Mouse (Mus musculus) regulatory T cell (primary cell): ENCODE measurements at regions not wholly inside any gene's neighbourhood (a gene's known extent, or its start where the extent isn't known, plus 50 kb on each side); places are given as distances from the start of the nearest gene placed in this dataset.

Experiments
- in situ Hi-C: fragments of 300-600 bp; cut with MboI, MseI; formaldehyde crosslinking; loops from one replicate; pipeline ENCODE4 v1.15.1; 2025; ENCODE audit warnings: high pct_unique_total_duplicates

GRCm38 (mm10) chr6:133904501-133904900, 50.9 kb upstream of the Kap start:
- in situ Hi-C loops, result no loop called here

- in situ Hi-C loops, result no loop called here
Measured at GRCm38 (mm10) chr6:133934667-133935066, 81.1 kb upstream of the Kap start.

- in situ Hi-C loops, result no loop called here
Measured at GRCm38 (mm10) chr6:133935671-133936070, 82.1 kb upstream of the Kap start.

- in situ Hi-C loops, result loop anchor here (5.0 to 10.0 kb wide), 2 partner anchors 422 to 655 kb away; no protein-coding TSS in a partner anchor
Measured at GRCm38 (mm10) chr6:133959902-133960634, 75.4 kb upstream of the Etv6 start.

GRCm38 (mm10) chr6:133960713-133961112, 74.8 kb upstream of the Etv6 start:
- in situ Hi-C loops, result no loop called here

GRCm38 (mm10) chr6:133962641-133963040, 72.9 kb upstream of the Etv6 start:
- in situ Hi-C loops, result no loop called here

- in situ Hi-C loops, result no loop called here
Measured at GRCm38 (mm10) chr6:133963264-133963663, 72.2 kb upstream of the Etv6 start.

- in situ Hi-C loops, result no loop called here
Measured at GRCm38 (mm10) chr6:133967286-133967685, 68.2 kb upstream of the Etv6 start.

GRCm38 (mm10) chr6:133972054-133972705, 63.3 kb upstream of the Etv6 start:
- in situ Hi-C loops, result no loop called here

GRCm38 (mm10) chr6:133973205-133973838, 62.2 kb upstream of the Etv6 start:
- in situ Hi-C loops, result no loop called here

GRCm38 (mm10) chr6:133975951-133976350, 59.5 kb upstream of the Etv6 start:
- in situ Hi-C loops, result no loop called here

GRCm38 (mm10) chr6:133976854-133977253, 58.6 kb upstream of the Etv6 start:
- in situ Hi-C loops, result no loop called here

- in situ Hi-C loops, result no loop called here
Measured at GRCm38 (mm10) chr6:133983804-133984514, 51.5 kb upstream of the Etv6 start.

GRCm38 (mm10) chr6:133984666-133985355, 50.7 kb upstream of the Etv6 start:
- in situ Hi-C loops, result no loop called here
